Mouse (Mus musculus) liver, postnatal 0 days (tissue): Measurements from ENCODE around the gene Tmem14c.

Experiments used
- CTCF ChIP-seq: sonication (generic); IDR thresholded peaks from 2 replicates; pipeline ENCODE4 v1.5.1; 2016; ENCODE audit warnings: antibody characterized with exemption, low read depth
- EP300 ChIP-seq: IDR thresholded peaks from 2 replicates; pipeline ENCODE4 v1.6.1; 2016; ENCODE audit warnings: antibody characterized with exemption, low read depth, mild to moderate bottlenecking

DNA sequence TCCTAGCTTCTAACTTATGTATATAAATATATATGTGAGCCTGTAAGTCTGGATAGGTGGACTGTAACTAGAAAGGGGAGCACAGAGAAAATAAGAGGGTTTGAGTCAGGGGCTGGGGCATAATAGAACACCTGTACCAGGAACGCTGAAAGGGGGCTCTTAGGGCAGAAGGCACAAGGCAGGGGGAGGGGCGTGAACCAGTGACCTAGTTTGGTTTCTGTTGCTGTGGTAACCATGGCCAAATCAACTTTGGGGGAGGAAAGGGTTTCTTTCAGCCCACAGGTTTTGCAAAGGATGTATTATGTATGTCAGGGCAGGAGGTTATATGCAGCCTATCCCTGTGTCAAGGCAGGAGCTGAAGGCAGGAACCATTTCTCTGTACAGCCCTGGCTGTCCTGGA lies 44.3 kb upstream of the Tmem14c start:
- TF ChIP-seq CTCF: no peak
- no peak for TF ChIP-seq EP300
